ENCODE assay signal across 18 mouse cellular contexts in the genomic region with DNA sequence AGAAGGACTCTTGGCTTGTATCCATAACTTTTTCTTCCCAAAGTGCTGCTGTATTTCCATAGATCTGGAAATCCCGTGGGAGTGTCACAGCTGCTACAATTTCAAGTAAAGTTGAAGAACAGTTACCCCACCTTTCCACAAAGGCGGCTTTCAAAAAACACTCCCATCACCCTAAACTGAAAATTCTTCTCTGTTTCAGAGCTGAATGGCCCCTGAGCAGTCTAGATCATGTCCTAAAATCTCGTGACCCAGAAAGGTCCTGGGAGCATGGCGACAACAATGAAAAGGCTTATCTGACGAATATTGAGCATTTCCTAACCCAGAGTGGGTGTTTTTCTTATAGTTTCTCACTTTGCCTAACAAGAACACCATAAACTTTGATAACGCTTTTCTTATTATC.
"Had no signal": no experiment of that assay in that cellular context is flagged by ENCODE, and none has a peak within 500 bp of the region (broad histone marks: within the 10 kb centered on the region; RNA-seq: fewer than 3 reads in every experiment).

No protein-coding gene starts in this region.

- DNase-seq: liver, embryonic 13.5 days; lung, adult 18-20 months; lung, embryonic 14.5 days; lung, postnatal 10 days; lung, postnatal 4 days; right cerebral cortex, adult 18-20 months; right cerebral cortex, postnatal 25 days; right cerebral cortex, postnatal 4 days; spleen, adult 18-20 months; thymus, adult 18-20 months; thymus, postnatal 14 days; thymus, postnatal 36 days had no signal

- H3K27ac ChIP-seq: liver, embryonic 13.5 days; liver, embryonic 15.5 days; midbrain, embryonic 12.5 days; midbrain, embryonic 15.5 days; neural tube, embryonic 13.5 days; neural tube, embryonic 15.5 days had no signal

- H3K36me3 ChIP-seq: liver, embryonic 13.5 days; liver, embryonic 15.5 days; midbrain, embryonic 12.5 days; midbrain, embryonic 15.5 days; neural tube, embryonic 13.5 days; neural tube, embryonic 15.5 days had no signal

- H3K4me2 ChIP-seq: liver, embryonic 13.5 days; liver, embryonic 15.5 days; lung, embryonic 14.5 days; midbrain, embryonic 12.5 days; midbrain, embryonic 15.5 days; neural tube, embryonic 13.5 days; neural tube, embryonic 15.5 days had no signal

- H3K9ac ChIP-seq: liver, embryonic 13.5 days; liver, embryonic 15.5 days; lung, embryonic 14.5 days; midbrain, embryonic 12.5 days; midbrain, embryonic 15.5 days; neural tube, embryonic 13.5 days; neural tube, embryonic 15.5 days had no signal

- H3K4me3 ChIP-seq: liver, embryonic 13.5 days; liver, embryonic 15.5 days; midbrain, embryonic 12.5 days; midbrain, embryonic 15.5 days; myocyte; neural tube, embryonic 13.5 days; neural tube, embryonic 15.5 days had no signal

- H3K9me3 ChIP-seq: liver, embryonic 13.5 days; liver, embryonic 15.5 days; midbrain, embryonic 12.5 days; midbrain, embryonic 15.5 days; neural tube, embryonic 13.5 days; neural tube, embryonic 15.5 days had no signal

- H3K4me1 ChIP-seq: liver, embryonic 13.5 days; liver, embryonic 15.5 days; midbrain, embryonic 12.5 days; midbrain, embryonic 15.5 days; neural tube, embryonic 13.5 days; neural tube, embryonic 15.5 days had no signal

- H3K27me3 ChIP-seq: liver, embryonic 13.5 days; liver, embryonic 15.5 days; midbrain, embryonic 12.5 days; midbrain, embryonic 15.5 days; neural tube, embryonic 13.5 days; neural tube, embryonic 15.5 days had no signal

- ATAC-seq: midbrain, embryonic 15.5 days had no signal
